Mouse (Mus musculus) colon, adult 2 months (tissue): Measurements from ENCODE around the gene Prkd2. TPM values are rescaled to one million over a fixed set of nuclear protein-coding genes. Genes with fewer than 3 reads are reported as not detected.

ENCODE experiments used
- polyA plus RNA-seq: library from polyadenylated mRNA; depleted of rRNA; stranded (reverse); fragments of >200 nt; gene quantifications from 2 replicates; pipeline ENCODE4 v1.2.3, GENCODE M21; 2012; rRNA removed

Gene Prkd2
- polyA plus RNA-seq, result 44.3 and 45.8 TPM in 2 replicates

GRCm38 (mm10) chr7:16842645-16843063, at the start of gene Prkd2:
TSS of gene Prkd2 (plus strand) at chr7:16842902.

DNA sequence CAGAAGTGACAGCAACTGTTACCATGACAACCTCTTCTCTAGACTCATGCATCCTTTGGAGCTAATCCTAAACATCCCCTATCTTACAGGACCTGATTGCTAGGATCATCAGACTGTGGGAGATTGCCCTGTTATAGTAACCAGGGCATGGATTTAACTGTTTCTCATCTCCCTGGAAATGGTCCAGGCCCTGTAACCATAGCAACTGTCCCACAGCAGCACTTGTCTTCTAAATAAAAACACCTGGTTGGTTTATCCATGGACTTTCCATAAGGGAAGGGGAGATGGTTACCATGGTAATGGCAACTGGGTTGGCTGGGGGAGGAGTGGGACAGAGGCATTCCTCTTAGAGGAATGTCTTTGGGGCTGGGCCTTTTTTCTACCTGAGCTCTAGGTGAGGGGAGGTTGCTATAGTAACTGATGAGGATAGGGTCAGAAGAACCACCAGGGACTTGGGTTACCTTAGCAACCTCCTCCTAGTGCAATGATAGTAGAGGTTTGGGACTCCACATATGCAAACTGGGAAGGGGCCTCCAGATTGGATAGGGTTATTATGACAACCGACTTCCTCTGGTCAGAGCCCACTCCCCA, 27.3 kb upstream of the Prkd2 start, which contains the start of gene Strn4:
Gene Strn4, plus strand, starts transcription at position 539 of the 591 bp plus-strand sequence.

DNA sequence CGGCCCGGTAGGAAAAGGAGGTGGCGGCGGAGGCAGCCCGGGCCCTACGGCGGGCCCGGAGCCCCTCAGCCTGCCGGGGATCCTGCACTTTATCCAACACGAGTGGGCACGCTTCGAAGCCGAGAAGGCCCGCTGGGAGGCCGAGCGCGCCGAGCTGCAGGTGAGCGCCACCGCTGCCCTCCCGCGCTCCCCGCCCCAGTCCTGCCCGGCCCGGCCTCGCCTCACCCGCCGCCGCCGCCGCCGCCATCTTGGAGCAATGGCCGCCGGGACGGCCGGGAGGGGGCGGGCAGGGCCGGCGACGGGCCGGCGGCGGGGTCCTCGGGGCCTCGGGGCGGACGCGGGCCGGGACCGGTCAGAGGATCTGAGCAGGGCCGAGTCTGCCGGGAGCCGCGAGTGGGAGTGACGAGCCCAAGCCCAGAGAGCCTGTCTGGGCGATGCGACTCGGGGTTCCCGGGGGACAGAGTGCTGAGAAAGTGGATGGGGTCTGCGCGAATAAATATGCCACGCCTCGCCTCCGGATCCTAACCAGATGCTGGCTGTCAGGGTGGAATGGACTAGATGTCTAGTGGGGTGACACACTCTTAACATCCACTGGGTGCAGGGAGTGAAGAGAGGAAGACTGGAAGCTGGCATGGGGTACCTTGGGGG, 26.1 kb upstream of the Prkd2 start, which contains the start of gene Fkrp:
Gene Fkrp, minus strand, starts transcription at position 258 of the 648 bp plus-strand sequence.

GRCm38 (mm10) chr7:16875310-16875325, 32.4 kb downstream of the Prkd2 start, which contains the start of gene Dact3:
TSS of gene Dact3 (plus strand) at chr7:16875317.

DNA sequence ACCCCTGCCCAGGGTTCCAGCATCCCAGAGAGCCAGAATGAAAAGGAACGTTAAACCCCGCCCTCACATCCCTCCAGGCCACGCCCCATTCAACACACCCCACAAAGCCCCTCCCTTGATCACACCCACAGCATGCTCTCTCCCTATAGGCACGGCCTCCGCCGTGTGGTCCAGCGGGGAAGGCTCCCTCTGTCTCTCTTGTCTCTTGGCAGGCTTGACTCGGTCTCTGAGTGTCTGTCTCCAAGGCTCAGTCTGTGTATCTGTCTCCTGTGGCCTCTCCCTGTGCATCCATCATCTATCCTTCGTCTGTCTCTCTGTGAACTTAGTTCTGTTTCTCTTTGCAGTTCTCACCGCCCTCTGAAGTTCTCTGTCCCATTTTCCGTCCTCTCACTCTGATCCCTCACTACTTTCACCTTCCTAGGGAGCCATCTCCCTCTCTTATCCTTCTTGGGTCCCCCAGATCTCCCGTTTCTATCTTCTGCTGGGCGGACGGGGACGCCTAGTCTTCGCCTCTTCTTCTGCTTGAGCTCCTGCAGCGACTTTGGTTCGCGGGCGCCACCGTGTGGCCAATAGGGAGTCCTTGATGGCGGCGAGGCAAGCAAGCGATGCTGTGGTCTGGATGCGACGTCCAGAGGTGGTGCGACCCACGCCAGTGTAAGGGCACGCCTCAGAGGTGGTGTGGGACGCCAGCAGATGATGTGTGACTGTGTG, 49.1 kb downstream of the Prkd2 start, which contains the start of gene Gng8:
Gene Gng8, plus strand, starts transcription at position 146 of the 711 bp plus-strand sequence.

DNA sequence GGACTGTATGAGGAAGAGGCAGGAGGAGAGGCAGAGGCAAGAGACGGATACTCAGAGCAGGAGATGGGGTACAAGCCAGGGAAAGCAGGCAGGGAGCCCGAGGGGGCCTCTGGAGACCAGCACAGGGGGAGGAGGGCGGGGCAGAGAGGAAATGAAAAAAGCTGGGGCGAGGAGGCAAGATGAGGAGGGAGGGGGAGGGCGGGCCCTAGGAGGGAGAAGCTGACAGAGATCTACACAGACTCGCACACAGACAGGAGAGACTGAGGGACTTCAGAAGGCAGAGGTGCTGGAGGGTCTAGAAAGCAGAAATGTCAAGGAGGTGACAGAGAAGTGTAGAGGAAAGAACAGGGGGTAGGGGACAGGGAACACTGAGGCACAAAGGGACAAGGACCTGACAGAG, 63.6 kb downstream of the Prkd2 start, which contains the start of gene Ptgir:
Gene Ptgir, plus strand, starts transcription at position 210 of the 400 bp plus-strand sequence.

Other genes with a start within 250 kb of the Prkd2 start
- gene Arhgap35, start 227.9 kb upstream of the Prkd2 start, polyA plus RNA-seq, result 19.1 and 19.6 TPM in 2 replicates
- gene Ceacam15, start 167.2 kb upstream of the Prkd2 start, polyA plus RNA-seq, result not detected in 2 replicates
- gene Ceacam9, start 121.0 kb upstream of the Prkd2 start, polyA plus RNA-seq, result not detected in 2 replicates
- 375 and 448 TPM in 2 replicates for gene Ap2s1, start 104.5 kb upstream of the Prkd2 start, polyA plus RNA-seq
- gene Slc1a5, start 61.6 kb upstream of the Prkd2 start, polyA plus RNA-seq, result 192 and 201 TPM in 2 replicates
- gene Strn4, start 27.0 kb upstream of the Prkd2 start, polyA plus RNA-seq, result 133 and 140 TPM in 2 replicates
- gene Fkrp, start 26.2 kb upstream of the Prkd2 start, polyA plus RNA-seq, result 27.4 and 39.2 TPM in 2 replicates
- 66.8 and 81.5 TPM in 2 replicates for gene Dact3, start 32.4 kb downstream of the Prkd2 start, polyA plus RNA-seq
- 4.2 and 8.5 TPM in 2 replicates for gene Gng8, start 48.9 kb downstream of the Prkd2 start, polyA plus RNA-seq
- 3.6 and 5.5 TPM in 2 replicates for gene Ptgir, start 63.6 kb downstream of the Prkd2 start, polyA plus RNA-seq
- 462 and 594 TPM in 2 replicates for gene Calm3, start 81.2 kb downstream of the Prkd2 start, polyA plus RNA-seq
- 8.9 and 9.2 TPM in 2 replicates for gene Pnmal2, start 101.8 kb downstream of the Prkd2 start, polyA plus RNA-seq
- gene Pnmal1, start 116.8 kb downstream of the Prkd2 start, polyA plus RNA-seq, result 0.24 and 0.31 TPM in 2 replicates
- gene Gm42372, start 140.2 kb downstream of the Prkd2 start, polyA plus RNA-seq, result 0.05 TPM in 2 replicates
- gene Ccdc8, start 149.8 kb downstream of the Prkd2 start, polyA plus RNA-seq, result 1.7 and 2.0 TPM in 2 replicates
- gene Ppp5c, start 185.0 kb downstream of the Prkd2 start, polyA plus RNA-seq, result 346 and 370 TPM in 2 replicates
- gene Hif3a, start 219.5 kb downstream of the Prkd2 start, polyA plus RNA-seq, result 4.9 and 7.8 TPM in 2 replicates
- 0.12 TPM in 1 of 2 replicates, not detected in the other for gene Psg16, start 231.1 kb downstream of the Prkd2 start, polyA plus RNA-seq